Mouse (Mus musculus) myocyte (in vitro differentiated cells): ENCODE data around the gene Ifna5. TPM values are rescaled to one million over a fixed set of nuclear protein-coding genes. Genes with fewer than 3 reads are reported as not detected.

Experiments used
- H3K27me3 ChIP-seq: one replicate; pipeline ENCODE4 v1.6.1; 2011; ENCODE audit not compliant: control insufficient read depth, insufficient read depth, insufficient read length
- H3K36me3 ChIP-seq: one replicate; pipeline ENCODE4 v1.6.1; 2011; ENCODE audit not compliant: control insufficient read depth, insufficient read depth
- H3K4me2 ChIP-seq: one replicate; pipeline ENCODE4 v1.6.1; 2011; ENCODE audit warnings: low read depth, control low read depth
- H3K4me3 ChIP-seq: one replicate; pipeline ENCODE4 v1.5.1; 2011; ENCODE audit warnings: mild to moderate bottlenecking, control low read depth, moderate library complexity
- H3K79me2 ChIP-seq: one replicate; pipeline ENCODE4 v1.6.1; 2011; ENCODE audit not compliant: control insufficient read depth, insufficient read depth
- H3ac ChIP-seq: one replicate; pipeline ENCODE4 v1.6.1; 2011; ENCODE audit not compliant: control insufficient read depth, insufficient read length
- CEBPB ChIP-seq: IDR thresholded peaks from 2 replicates; pipeline ENCODE4 v1.6.1; 2011; ENCODE audit warnings: mild to moderate bottlenecking, moderate library complexity; ENCODE audit not compliant: poor library complexity, insufficient read depth, severe bottlenecking
- E2F4 ChIP-seq: IDR thresholded peaks from one replicate; pipeline ENCODE4 v1.6.1; 2011; ENCODE audit warnings: mild to moderate bottlenecking, control low read depth, moderate library complexity; ENCODE audit not compliant: insufficient read depth
- MAX ChIP-seq: IDR thresholded peaks from one replicate; pipeline ENCODE4 v1.6.1; 2011; ENCODE audit warnings: low read depth, mild to moderate bottlenecking, control low read depth
- MYOD1 ChIP-seq, 3 experiments: IDR thresholded peaks; one replicate each; pipeline ENCODE4 v1.6.1; 2011; ENCODE audit warnings: control low read depth in 2 of 3, low read depth in 2 of 3, mild to moderate bottlenecking in 2 of 3, moderate library complexity in 1 of 3; ENCODE audit not compliant: insufficient read length in 2 of 3, control insufficient read depth in 1 of 3
- MYOG ChIP-seq, 3 experiments: IDR thresholded peaks; one replicate each; pipeline ENCODE4 v1.6.1; 2011; ENCODE audit warnings: control low read depth in 2 of 3, low read depth in 2 of 3, mild to moderate bottlenecking in 2 of 3; ENCODE audit not compliant: insufficient read length in 2 of 3, control insufficient read depth in 1 of 3, insufficient read depth in 1 of 3
- POLR2A ChIP-seq: IDR thresholded peaks from one replicate; pipeline ENCODE4 v1.6.1; 2011; ENCODE audit warnings: low read depth, mild to moderate bottlenecking, control low read depth, moderate library complexity; ENCODE audit not compliant: insufficient read length
- POLR2AphosphoS2 ChIP-seq: IDR thresholded peaks from one replicate; pipeline ENCODE4 v1.6.1; 2011; ENCODE audit warnings: low read depth, control low read depth; ENCODE audit not compliant: insufficient read length
- REST ChIP-seq: IDR thresholded peaks from one replicate; pipeline ENCODE4 v1.6.1; 2011; ENCODE audit warnings: mild to moderate bottlenecking, control low read depth, moderate library complexity; ENCODE audit not compliant: insufficient read depth, insufficient read length
- SRF ChIP-seq: IDR thresholded peaks from one replicate; pipeline ENCODE4 v1.6.1; 2011; ENCODE audit warnings: low read depth; ENCODE audit not compliant: control insufficient read depth, insufficient read length
- TCF12 ChIP-seq: IDR thresholded peaks from one replicate; pipeline ENCODE4 v1.6.1; 2011; ENCODE audit warnings: mild to moderate bottlenecking, control low read depth; ENCODE audit not compliant: poor library complexity, insufficient read depth, severe bottlenecking
- TCF3 ChIP-seq: IDR thresholded peaks from one replicate; pipeline ENCODE4 v1.6.1; 2011; ENCODE audit warnings: low read depth, control low read depth; ENCODE audit not compliant: insufficient read length
- USF1 ChIP-seq: IDR thresholded peaks from one replicate; pipeline ENCODE4 v1.6.1; 2011; ENCODE audit warnings: low read depth, mild to moderate bottlenecking, control low read depth, moderate library complexity
- polyA plus RNA-seq: library from polyadenylated mRNA; unstranded; fragments of >200 nt; fragmentation: generic; extraction: Trizol; gene quantifications from one replicate; pipeline ENCODE4 v1.2.1, GENCODE M21; 2012; ENCODE audit warnings: missing spikeins

The Ifna5 gene
- polyA plus RNA-seq, 1 experiment: not detected

DNA sequence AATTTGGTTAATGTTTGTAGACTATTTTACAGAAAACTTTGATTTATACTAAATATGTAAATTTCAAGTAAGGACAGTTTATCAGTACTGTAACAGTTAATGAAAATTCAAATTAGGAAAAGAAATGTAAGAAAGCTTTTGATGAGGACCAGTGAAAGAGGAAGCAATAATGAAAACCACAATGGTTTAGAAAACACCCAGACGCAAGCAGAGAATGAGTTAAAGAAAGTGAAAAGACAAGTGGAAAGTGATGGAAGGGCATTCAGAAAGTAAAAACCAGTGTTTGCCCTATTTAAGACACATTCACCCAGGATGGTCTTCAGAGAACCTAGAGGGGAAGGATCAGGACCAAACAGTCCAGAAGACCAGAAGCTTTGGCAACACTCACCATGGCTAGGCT lies 14.4 kb downstream of the Ifna5 start, which contains the start of gene Ifna1:
Gene Ifna1, plus strand, starts transcription at position 390 of the 400 bp plus-strand sequence.
- Histone ChIP-seq H3K36me3 (no peaks in the 10 kb centered on the region), H3K79me2 (no peaks in the 10 kb centered on the region), H3K4me2 (no peak within 1 kb of the TSS), H3K4me3 (no peak within 1 kb of the TSS), H3ac (no peak within 1 kb of the TSS), H3K27me3 (peaks cover 17% of the 10 kb centered on the region)
- TF ChIP-seq TCF12 (no peak), E2F4 (no peak), MYOD1 (IDR thresholded peaks at IDR 0.05; ENCODE audit: control insufficient read depth in 1 of 3, insufficient read length in 2 of 3, low read depth in 2 of 3) (no peak), CEBPB (no peak), POLR2AphosphoS2 (no peak), POLR2A (no peak), REST (no peak), MYOG (IDR thresholded peaks at IDR 0.05; ENCODE audit: control insufficient read depth in 1 of 3, insufficient read depth in 1 of 3, insufficient read length in 2 of 3, low read depth in 2 of 3) (no peak), SRF (no peak), TCF3 (no peak), MAX (no peak), USF1 (no peak)

DNA sequence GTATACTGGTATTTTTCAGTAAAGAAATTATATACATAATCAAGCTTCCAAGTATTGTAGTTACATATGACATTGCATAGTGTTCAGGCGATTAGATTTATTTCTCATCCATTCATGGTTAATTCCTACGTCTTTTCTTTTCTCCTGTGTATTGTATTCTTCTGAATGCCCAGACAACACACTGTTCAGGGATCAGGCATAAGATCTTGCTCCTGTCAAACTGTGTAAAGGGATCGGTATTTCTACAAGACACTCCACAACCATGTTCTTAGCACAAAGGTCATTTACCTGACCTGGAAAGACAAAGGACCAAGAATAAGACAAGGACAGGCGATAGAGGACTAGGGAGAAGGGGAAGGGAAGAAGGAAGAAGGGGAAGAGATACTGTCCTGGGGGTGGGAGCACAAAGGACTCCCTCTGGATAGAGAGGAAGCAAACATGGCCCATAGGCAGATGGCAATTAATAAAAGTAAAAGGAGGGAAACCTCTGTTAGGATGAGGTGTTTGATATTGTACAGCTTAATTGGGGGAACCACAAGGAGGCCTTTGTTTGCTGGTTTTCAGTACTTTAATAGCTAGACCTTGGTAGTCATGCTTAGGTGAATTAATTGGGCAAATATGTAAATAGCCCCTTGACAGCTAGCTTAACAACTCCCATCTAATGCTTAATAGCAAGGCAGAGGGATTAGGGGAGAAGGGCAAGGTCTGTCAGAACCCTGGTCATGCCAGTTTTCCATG lies 15.9 kb downstream of the Ifna5 start:
- H3K4me3 ChIP-seq: no peak overlapping the region
- no peak for TF ChIP-seq SRF
- no peak for TF ChIP-seq CEBPB
- no peak for TF ChIP-seq TCF12
- TF ChIP-seq USF1: no peak
- TF ChIP-seq MAX: no peak
- TF ChIP-seq REST: no peak
- TF ChIP-seq TCF3: no peak
- TF ChIP-seq POLR2A: no peak
- TF ChIP-seq MYOD1 (IDR thresholded peaks at IDR 0.05; ENCODE audit: control insufficient read depth in 1 of 3, insufficient read length in 2 of 3, low read depth in 2 of 3): no peak
- TF ChIP-seq MYOG (IDR thresholded peaks at IDR 0.05; ENCODE audit: control insufficient read depth in 1 of 3, insufficient read depth in 1 of 3, insufficient read length in 2 of 3, low read depth in 2 of 3): no peak
- TF ChIP-seq E2F4: no peak
- TF ChIP-seq POLR2AphosphoS2: no peak
- H3K79me2 ChIP-seq: no peaks in the 10 kb centered on the region

GRCm38 (mm10) chr4:88859214-88859613 lies 23.9 kb downstream of the Ifna5 start:
- Histone ChIP-seq H3K36me3 (no peaks in the 10 kb centered on the region), H3K4me3 (no peak overlapping the region), H3ac (no peak overlapping the region), H3K79me2 (no peaks in the 10 kb centered on the region), H3K4me2 (no peak overlapping the region), H3K27me3 (peaks cover 30% of the 10 kb centered on the region)
- TF ChIP-seq MYOG (IDR thresholded peaks at IDR 0.05; ENCODE audit: control insufficient read depth in 1 of 3, insufficient read depth in 1 of 3, insufficient read length in 2 of 3, low read depth in 2 of 3) (no peak), POLR2A (no peak), MAX (no peak), MYOD1 (IDR thresholded peaks at IDR 0.05; ENCODE audit: control insufficient read depth in 1 of 3, insufficient read length in 2 of 3, low read depth in 2 of 3) (no peak), CEBPB (no peak), USF1 (no peak), SRF (no peak), TCF12 (no peak), POLR2AphosphoS2 (no peak), REST (no peak), TCF3 (no peak), E2F4 (no peak)

More for the DNA sequence above, 15.9 kb downstream of the Ifna5 start:
- H3ac ChIP-seq: no peak overlapping the region
- H3K27me3 ChIP-seq: peaks cover 18% of the 10 kb centered on the region
- H3K4me2 ChIP-seq: no peak overlapping the region
- H3K36me3 ChIP-seq: no peaks in the 10 kb centered on the region

DNA sequence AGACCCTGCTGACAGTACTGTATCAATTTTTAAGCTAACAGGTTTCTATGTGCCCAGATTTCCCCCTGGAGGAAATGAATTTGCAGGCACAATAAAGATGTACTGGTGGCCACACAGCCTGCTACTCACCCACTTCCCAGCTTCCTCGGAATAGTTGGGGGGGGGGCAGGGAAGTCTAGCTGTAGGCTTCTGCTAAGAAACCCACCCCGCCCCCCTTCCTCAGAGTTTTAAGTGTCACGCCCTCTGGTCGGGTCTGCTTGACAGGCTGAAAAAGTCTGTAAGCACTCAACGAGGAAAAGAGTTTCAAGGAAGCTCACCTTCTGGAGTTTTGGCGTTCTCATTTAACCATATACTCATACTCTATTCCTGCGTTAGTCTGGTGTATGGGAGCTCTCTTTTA lies 28.0 kb downstream of the Ifna5 start:
- H3K79me2 ChIP-seq: no peaks in the 10 kb centered on the region
- H3K4me2 ChIP-seq: no peak overlapping the region
- peaks cover 22% of the 10 kb centered on the region for H3K27me3 ChIP-seq
- no peaks in the 10 kb centered on the region for H3K36me3 ChIP-seq
- H3K4me3 ChIP-seq: no peak overlapping the region
- no peak for TF ChIP-seq POLR2A
- TF ChIP-seq SRF: no peak
- TF ChIP-seq USF1: no peak
- TF ChIP-seq POLR2AphosphoS2: no peak
- TF ChIP-seq MYOD1 (IDR thresholded peaks at IDR 0.05; ENCODE audit: control insufficient read depth in 1 of 3, insufficient read length in 2 of 3, low read depth in 2 of 3): no peak
- TF ChIP-seq REST: no peak
- H3ac ChIP-seq: no peak overlapping the region

GRCm38 (mm10) chr4:88864599-88864998 lies 29.3 kb downstream of the Ifna5 start:
- H3ac ChIP-seq: no peak overlapping the region
- H3K27me3 ChIP-seq: peaks cover 22% of the 10 kb centered on the region
- H3K79me2 ChIP-seq: no peaks in the 10 kb centered on the region
- no peak overlapping the region for H3K4me3 ChIP-seq
- H3K4me2 ChIP-seq: no peak overlapping the region
- no peak for TF ChIP-seq USF1
- no peak for TF ChIP-seq MYOD1 (IDR thresholded peaks at IDR 0.05; ENCODE audit: control insufficient read depth in 1 of 3, insufficient read length in 2 of 3, low read depth in 2 of 3)
- no peak for TF ChIP-seq MYOG (IDR thresholded peaks at IDR 0.05; ENCODE audit: control insufficient read depth in 1 of 3, insufficient read depth in 1 of 3, insufficient read length in 2 of 3, low read depth in 2 of 3)
- TF ChIP-seq POLR2AphosphoS2: no peak
- TF ChIP-seq E2F4: no peak
- no peak for TF ChIP-seq CEBPB
- no peak for TF ChIP-seq REST
- TF ChIP-seq SRF: no peak
- no peak for TF ChIP-seq TCF3
- TF ChIP-seq MAX: no peak
- no peak for TF ChIP-seq TCF12
- TF ChIP-seq POLR2A: no peak
- H3K36me3 ChIP-seq: no peaks in the 10 kb centered on the region
